Mouse (Mus musculus) small intestine, adult 2 months (tissue): ENCODE results near the gene Slc12a5.

Source experiments
- CTCF ChIP-seq: fragments of 200-500 bp; IDR thresholded peaks from 2 replicates; pipeline ENCODE4 v1.5.1; 2012; ENCODE audit warnings: low read depth, mild to moderate bottlenecking, control low read depth, inconsistent platforms, low read length, moderate library complexity, mixed read lengths; ENCODE audit not compliant: insufficient replicate concordance, insufficient read length; ENCODE audit errors: extremely low read depth
- POLR2A ChIP-seq: fragments of 200-500 bp; IDR thresholded peaks from 2 replicates; pipeline ENCODE4 v1.6.1; 2012; ENCODE audit warnings: low read depth, mild to moderate bottlenecking, control low read depth, inconsistent platforms, low read length, moderate library complexity

GRCm38 (mm10) chr2:164962183-164962580 is 1.6 kb downstream of the Slc12a5 start:
- TF ChIP-seq POLR2A (no peak), CTCF (no peak)
